Mouse (Mus musculus) bone marrow, adult 2 months (tissue): Measurements from ENCODE around the gene Ets2.

Experiments
- CTCF ChIP-seq: fragments of 200-500 bp; IDR thresholded peaks from 2 replicates; pipeline ENCODE4 v1.5.1; 2011; ENCODE audit warnings: low read length, control low read depth; ENCODE audit not compliant: control insufficient read depth, insufficient read depth
- POLR2A ChIP-seq: fragments of 200-500 bp; IDR thresholded peaks from 2 replicates; pipeline ENCODE4 v1.6.1; 2011; ENCODE audit warnings: low read depth, mild to moderate bottlenecking, control low read depth, low read length, borderline replicate concordance; ENCODE audit not compliant: control insufficient read depth

DNA sequence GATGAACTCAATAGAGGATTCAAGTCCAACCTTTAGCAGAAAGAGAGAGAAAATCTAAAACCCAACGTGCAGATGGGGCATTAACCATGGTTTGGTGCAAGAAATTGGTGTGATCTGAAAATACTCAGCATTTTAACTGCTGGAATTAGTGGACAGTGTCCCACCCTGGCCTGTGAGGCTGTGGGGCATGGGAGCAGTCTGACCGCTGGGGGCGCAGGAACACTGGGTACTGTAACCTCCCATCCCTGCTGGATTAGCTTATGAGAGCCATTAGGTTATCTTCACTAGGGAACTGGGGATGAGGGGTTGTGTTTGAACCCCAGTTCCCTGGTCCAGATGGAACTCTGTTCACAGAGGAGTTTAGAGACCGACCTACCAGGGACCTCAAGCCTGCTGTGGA, 13.9 kb upstream of the Ets2 start:
- TF ChIP-seq CTCF (no peak), POLR2A (no peak)
